Mouse (Mus musculus): ENCODE measurements at regions not wholly inside any gene's neighbourhood (a gene's known extent, or its start where the extent isn't known, plus 50 kb on each side); places are given as distances from the start of the nearest gene placed in this dataset.

DNA sequence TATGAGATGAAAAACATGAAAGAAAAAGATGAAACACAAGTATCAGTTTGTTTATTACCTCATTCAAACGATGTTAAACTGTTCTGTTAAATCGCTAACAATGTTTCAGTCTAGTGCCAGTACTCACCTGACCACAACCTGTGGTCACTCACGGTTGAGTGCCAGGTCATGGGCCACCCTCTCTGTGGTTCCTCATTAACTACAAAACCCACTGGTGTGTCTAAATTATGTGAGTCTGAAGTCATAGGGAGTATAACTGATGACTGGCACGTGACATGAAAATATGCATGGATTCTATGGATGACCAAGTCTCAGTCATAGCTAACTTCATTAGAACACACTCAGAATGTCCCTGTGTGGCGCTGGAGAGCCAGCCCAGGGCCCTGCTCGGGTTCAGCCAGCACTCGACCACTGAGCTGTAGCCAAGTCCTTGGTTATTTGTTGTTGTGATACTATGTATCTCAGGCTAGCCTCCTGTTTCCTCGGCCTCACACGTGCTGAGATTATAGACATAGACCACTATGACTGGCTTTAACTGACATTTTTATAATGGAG, 89.8 kb downstream of the Erv3 start:
- H3K36me3 ChIP-seq (ENCODE audit: insufficient read depth, low read length) = no peaks in the 10 kb centered on the region
- no peaks in the 10 kb centered on the region for H3K27me3 ChIP-seq (ENCODE audit: insufficient read depth, low read length)
- TF ChIP-seq NANOG (IDR thresholded peaks at IDR 0.05; ENCODE audit: borderline replicate concordance, low read length) = no peak
- TF ChIP-seq CTCF (conservative IDR thresholded peaks at IDR 0.05; ENCODE audit: low read length) = no peak
- no peaks in the 10 kb centered on the region for H3K9me3 ChIP-seq (ENCODE audit: low read length)
- H3K4me3 ChIP-seq (replicated peaks; ENCODE audit: low read length) = no peak overlapping the region
- H3K4me1 ChIP-seq (replicated peaks; ENCODE audit: low read depth, low read length) = peaks cover 17% of the 10 kb centered on the region

- Histone ChIP-seq H3K36me3 (ENCODE audit: insufficient read depth, low read length) (no peaks in the 10 kb centered on the region), H3K27me3 (ENCODE audit: insufficient read depth, low read length) (no peaks in the 10 kb centered on the region), H3K4me1 (replicated peaks; ENCODE audit: low read depth, low read length) (peaks cover 17% of the 10 kb centered on the region), H3K4me3 (replicated peaks; ENCODE audit: low read length) (no peak overlapping the region), H3K9me3 (ENCODE audit: low read length) (no peaks in the 10 kb centered on the region)
- no peak for TF ChIP-seq CTCF (conservative IDR thresholded peaks at IDR 0.05; ENCODE audit: low read length)
- TF ChIP-seq NANOG (IDR thresholded peaks at IDR 0.05; ENCODE audit: borderline replicate concordance, low read length) = no peak
- no peak for TF ChIP-seq POU5F1 (IDR thresholded peaks at IDR 0.05; ENCODE audit: borderline replicate concordance, low read length)
Observed at GRCm38 (mm10) chr2:131766500-131766899, 93.0 kb downstream of the Erv3 start.

DNA sequence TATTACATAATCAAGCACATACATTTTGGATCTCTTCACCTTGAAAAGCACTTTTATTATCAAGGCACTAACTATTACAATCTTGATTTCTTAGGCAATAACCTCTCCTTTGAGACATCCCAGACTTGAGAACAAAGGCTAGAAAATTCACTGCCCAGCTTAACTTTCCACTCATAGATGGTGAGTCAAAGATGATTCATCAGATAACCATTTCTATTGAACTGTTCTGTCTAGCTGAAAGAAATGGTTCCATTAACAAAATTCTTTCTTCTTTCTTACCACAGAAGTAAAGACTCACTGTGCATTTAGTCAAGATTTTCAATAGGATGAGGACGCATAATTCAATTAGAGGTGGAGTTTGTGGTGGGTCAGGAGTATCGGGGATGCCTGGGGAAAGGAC, 98.0 kb downstream of the Erv3 start:
- no peaks in the 10 kb centered on the region for H3K36me3 ChIP-seq (ENCODE audit: insufficient read depth, low read length)
- no peaks in the 10 kb centered on the region for H3K27me3 ChIP-seq (ENCODE audit: insufficient read depth, low read length)
- no peaks in the 10 kb centered on the region for H3K9me3 ChIP-seq (ENCODE audit: low read length)
- TF ChIP-seq CTCF (conservative IDR thresholded peaks at IDR 0.05; ENCODE audit: low read length) = no peak
- no peak for TF ChIP-seq NANOG (IDR thresholded peaks at IDR 0.05; ENCODE audit: borderline replicate concordance, low read length)
- TF ChIP-seq POU5F1 (IDR thresholded peaks at IDR 0.05; ENCODE audit: borderline replicate concordance, low read length) = no peak
- peaks cover 9% of the 10 kb centered on the region; the same call in 1 of the 2 replicates for H3K4me1 ChIP-seq (replicated peaks; ENCODE audit: low read depth, low read length)
- no peak overlapping the region for H3K4me3 ChIP-seq (replicated peaks; ENCODE audit: low read length)

- H3K4me3 ChIP-seq (replicated peaks; ENCODE audit: low read length) = no peak overlapping the region
- TF ChIP-seq NANOG (IDR thresholded peaks at IDR 0.05; ENCODE audit: borderline replicate concordance, low read length) (no peak), CTCF (conservative IDR thresholded peaks at IDR 0.05; ENCODE audit: low read length) (no peak), POU5F1 (IDR thresholded peaks at IDR 0.05; ENCODE audit: borderline replicate concordance, low read length) (no peak)
- H3K9me3 ChIP-seq (ENCODE audit: low read length) = peaks cover 2% of the 10 kb centered on the region; the same call in 1 of the 2 replicates
- H3K36me3 ChIP-seq (ENCODE audit: insufficient read depth, low read length) = no peaks in the 10 kb centered on the region
- peaks cover 27% of the 10 kb centered on the region for H3K4me1 ChIP-seq (replicated peaks; ENCODE audit: low read depth, low read length)
- no peaks in the 10 kb centered on the region for H3K27me3 ChIP-seq (ENCODE audit: insufficient read depth, low read length)
Observed at GRCm38 (mm10) chr2:131757183-131757903, 102.2 kb downstream of the Erv3 start.

DNA sequence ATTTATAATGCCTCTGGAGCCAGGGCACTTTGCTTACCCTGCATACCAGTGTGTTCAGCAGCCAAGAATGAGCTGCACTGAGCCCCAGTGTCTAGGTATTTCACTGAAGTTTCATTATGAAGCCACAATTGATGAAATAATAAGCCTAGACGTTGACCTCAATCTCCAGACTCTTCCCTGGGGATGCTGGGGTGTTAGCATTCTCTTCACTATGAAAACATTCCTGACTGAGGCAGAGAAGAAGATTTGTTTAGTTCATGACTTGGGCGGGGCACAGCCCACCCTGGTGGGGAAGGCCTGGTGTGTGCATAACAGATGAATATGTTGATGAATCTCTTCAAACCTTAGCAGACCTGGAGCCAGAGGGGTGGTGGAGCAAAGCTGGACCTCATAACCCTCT, 104.4 kb downstream of the Erv3 start:
- Histone ChIP-seq H3K4me3 (replicated peaks; ENCODE audit: low read length) (no peak overlapping the region), H3K4me1 (replicated peaks; ENCODE audit: low read depth, low read length) (peaks cover 27% of the 10 kb centered on the region), H3K27me3 (ENCODE audit: insufficient read depth, low read length) (no peaks in the 10 kb centered on the region), H3K36me3 (ENCODE audit: insufficient read depth, low read length) (no peaks in the 10 kb centered on the region), H3K9me3 (ENCODE audit: low read length) (peaks cover 2% of the 10 kb centered on the region; the same call in 1 of the 2 replicates)
- no peak for TF ChIP-seq POU5F1 (IDR thresholded peaks at IDR 0.05; ENCODE audit: borderline replicate concordance, low read length)
- no peak for TF ChIP-seq NANOG (IDR thresholded peaks at IDR 0.05; ENCODE audit: borderline replicate concordance, low read length)
- TF ChIP-seq CTCF (conservative IDR thresholded peaks at IDR 0.05; ENCODE audit: low read length) = no peak

DNA sequence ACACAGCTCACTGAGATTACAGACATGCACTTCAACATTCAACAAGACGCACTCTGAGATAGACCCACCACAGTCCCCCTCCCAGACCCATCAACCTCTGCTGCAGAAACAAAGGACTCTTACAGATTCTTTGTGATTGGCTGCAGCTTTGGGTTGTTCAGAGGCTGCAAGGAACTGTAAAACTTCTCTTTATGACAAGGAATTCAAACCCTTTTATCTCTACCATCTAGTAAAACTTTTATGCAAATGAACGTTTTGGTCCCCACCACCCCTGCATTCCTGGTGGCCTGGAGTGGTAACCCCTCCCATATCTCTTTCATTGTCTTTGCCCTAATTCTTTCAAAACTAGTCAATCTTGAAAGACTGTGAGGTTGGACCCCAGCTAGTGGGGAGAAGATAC, 106.1 kb downstream of the Erv3 start:
- Histone ChIP-seq H3K27me3 (ENCODE audit: insufficient read depth, low read length) (0 out of 2 replicates have a peak, but pooled peaks cover 3% of the 10 kb centered on the region), H3K36me3 (ENCODE audit: insufficient read depth, low read length) (no peaks in the 10 kb centered on the region), H3K4me1 (replicated peaks; ENCODE audit: low read depth, low read length) (peaks cover 27% of the 10 kb centered on the region), H3K4me3 (replicated peaks; ENCODE audit: low read length) (no peak overlapping the region), H3K9me3 (ENCODE audit: low read length) (peaks cover 2% of the 10 kb centered on the region; the same call in 1 of the 2 replicates)
- TF ChIP-seq CTCF (conservative IDR thresholded peaks at IDR 0.05; ENCODE audit: low read length) (no peak), NANOG (IDR thresholded peaks at IDR 0.05; ENCODE audit: borderline replicate concordance, low read length) (no peak), POU5F1 (IDR thresholded peaks at IDR 0.05; ENCODE audit: borderline replicate concordance, low read length) (no peak)

GRCm38 (mm10) chr2:131750679-131751078, 108.9 kb downstream of the Erv3 start:
- H3K4me1 ChIP-seq (replicated peaks; ENCODE audit: low read depth, low read length) = peaks cover 28% of the 10 kb centered on the region
- TF ChIP-seq NANOG (IDR thresholded peaks at IDR 0.05; ENCODE audit: borderline replicate concordance, low read length) (no peak), POU5F1 (IDR thresholded peaks at IDR 0.05; ENCODE audit: borderline replicate concordance, low read length) (no peak), CTCF (conservative IDR thresholded peaks at IDR 0.05; ENCODE audit: low read length) (no peak)
- H3K27me3 ChIP-seq (ENCODE audit: insufficient read depth, low read length) = 0 out of 2 replicates have a peak, but pooled peaks cover 3% of the 10 kb centered on the region
- peaks cover 2% of the 10 kb centered on the region; the same call in 1 of the 2 replicates for H3K9me3 ChIP-seq (ENCODE audit: low read length)
- H3K4me3 ChIP-seq (replicated peaks; ENCODE audit: low read length) = no peak overlapping the region
- H3K36me3 ChIP-seq (ENCODE audit: insufficient read depth, low read length) = no peaks in the 10 kb centered on the region

DNA sequence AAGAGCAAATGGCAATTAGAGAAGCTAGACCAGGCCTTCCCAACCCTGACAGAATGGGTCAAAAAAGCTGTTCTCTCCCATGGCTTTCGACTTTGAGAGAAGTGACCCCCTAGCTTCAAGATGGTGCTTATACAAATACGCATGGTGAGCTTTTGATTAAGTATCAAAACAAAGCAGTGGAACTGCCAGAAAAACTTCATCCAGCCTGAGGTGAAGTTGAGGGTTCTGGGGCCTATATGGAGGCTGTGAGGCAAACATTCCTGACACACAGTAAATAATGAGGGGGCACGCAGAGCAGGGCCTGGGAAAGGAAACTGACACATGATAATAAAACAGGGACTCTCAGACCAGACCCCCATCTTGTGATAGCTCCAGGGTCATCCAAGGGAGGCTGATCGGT, 109.3 kb downstream of the Erv3 start:
- Histone ChIP-seq H3K4me1 (replicated peaks; ENCODE audit: low read depth, low read length) (peaks cover 23% of the 10 kb centered on the region), H3K9me3 (ENCODE audit: low read length) (peaks cover 2% of the 10 kb centered on the region; the same call in 1 of the 2 replicates), H3K27me3 (ENCODE audit: insufficient read depth, low read length) (0 out of 2 replicates have a peak, but pooled peaks cover 3% of the 10 kb centered on the region), H3K4me3 (replicated peaks; ENCODE audit: low read length) (no peak overlapping the region), H3K36me3 (ENCODE audit: insufficient read depth, low read length) (no peaks in the 10 kb centered on the region)
- TF ChIP-seq NANOG (IDR thresholded peaks at IDR 0.05; ENCODE audit: borderline replicate concordance, low read length) (no peak), POU5F1 (IDR thresholded peaks at IDR 0.05; ENCODE audit: borderline replicate concordance, low read length) (no peak), CTCF (conservative IDR thresholded peaks at IDR 0.05; ENCODE audit: low read length) (no peak)

Data from E14TG2a.4 (cell line).